Mouse (Mus musculus): ENCODE results near the gene B3gntl1.

The B3gntl1 gene

DNA sequence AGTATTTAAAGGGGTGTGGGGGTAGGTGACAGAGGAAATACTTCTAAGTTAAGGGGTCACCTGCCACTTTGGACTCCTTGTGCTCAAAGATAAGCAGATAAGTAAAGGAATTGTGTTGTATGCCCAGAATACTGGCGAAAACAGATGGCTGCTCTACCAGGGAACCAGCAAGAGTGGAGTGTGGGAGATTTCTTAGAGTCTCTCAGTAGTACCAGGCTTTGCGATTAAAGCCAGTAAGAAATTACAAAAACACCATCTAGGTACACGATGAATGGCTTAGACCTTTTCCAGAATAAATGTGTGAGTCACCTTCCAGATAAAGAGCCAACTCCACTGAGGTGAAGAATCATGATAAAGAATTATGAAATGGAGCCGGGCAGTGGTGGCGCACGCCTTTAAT lies 27.6 kb downstream of the B3gntl1 start:
- DNase-seq, result no peak

DNA sequence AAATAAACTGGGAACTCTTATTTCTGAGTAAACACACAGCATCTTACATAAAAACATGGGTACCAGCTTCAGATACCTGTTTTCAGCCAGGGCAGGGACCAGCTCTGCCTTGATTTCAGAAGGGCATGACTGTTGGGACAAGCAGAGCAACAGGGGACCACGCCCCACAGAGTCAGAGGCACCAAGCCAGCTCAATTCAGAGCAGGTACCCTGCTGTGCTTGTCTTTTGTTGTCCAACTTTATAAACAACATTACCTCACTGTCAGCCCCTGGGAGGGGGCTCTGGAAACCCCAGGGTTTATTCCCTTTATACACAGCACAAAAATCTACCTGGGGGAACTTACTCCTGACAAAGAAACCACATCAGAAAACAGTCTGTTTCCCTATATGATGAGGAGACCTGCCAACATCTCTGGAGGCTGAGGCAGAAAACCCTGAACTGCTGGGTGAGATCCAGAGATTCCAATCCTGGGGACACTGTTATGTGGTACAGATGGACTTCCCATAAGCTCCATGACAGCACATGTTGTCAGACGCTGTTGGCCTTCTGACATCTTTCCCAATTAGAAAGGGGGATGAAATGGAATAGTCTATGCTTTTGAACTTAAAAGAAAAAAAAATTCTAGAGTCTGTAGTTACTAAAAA lies 31.3 kb downstream of the B3gntl1 start:
- DNase-seq, result peak; percentile 44

GRCm38 (mm10) chr11:121636646-121637045 lies 36.3 kb downstream of the B3gntl1 start:
- DNase-seq, result no peak

- no peak for DNase-seq
Observed at GRCm38 (mm10) chr11:121631410-121631809, 41.5 kb downstream of the B3gntl1 start.

DNA sequence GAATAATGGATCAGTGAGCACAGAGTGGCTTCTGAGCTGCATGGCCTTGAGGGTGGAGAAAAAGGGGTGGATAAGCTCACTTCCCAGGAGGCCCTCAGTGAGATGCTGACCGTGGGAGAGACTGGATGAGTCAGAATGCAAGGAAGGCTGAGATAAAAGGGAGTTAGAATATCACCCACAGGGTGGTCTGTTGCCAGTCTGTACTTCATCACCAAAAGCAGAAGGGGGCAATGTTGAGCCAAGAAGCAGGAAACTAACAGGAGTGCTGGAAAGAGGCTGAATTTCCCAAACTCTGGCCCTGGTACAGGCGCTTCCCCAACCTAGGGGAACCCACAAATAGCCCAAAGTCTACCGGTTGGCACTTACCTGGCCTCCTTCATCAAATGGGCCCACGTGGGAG lies 42.5 kb downstream of the B3gntl1 start:
- DNase-seq, result no peak

DNA sequence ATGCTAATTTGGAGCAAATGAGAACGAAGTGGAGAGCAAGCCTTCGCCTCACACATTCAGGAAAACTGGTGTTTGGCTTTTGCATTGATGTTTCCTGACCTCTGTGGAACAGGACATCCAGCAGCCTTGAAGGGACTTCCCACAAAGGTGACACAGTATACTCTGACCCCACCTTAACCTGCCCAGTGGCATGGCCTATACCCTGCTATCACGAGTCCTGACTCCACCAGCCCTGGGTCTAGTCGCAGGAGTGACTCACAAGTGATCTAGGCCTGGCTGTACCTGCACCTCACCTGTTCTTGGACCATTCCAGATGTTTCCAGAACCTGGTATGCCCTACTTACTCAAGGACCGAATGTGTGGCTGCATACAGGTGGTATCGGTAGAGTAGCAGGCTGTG lies 43.4 kb downstream of the B3gntl1 start:
- DNase-seq, result no peak

- no peak for DNase-seq
Observed at GRCm38 (mm10) chr11:121627521-121627920, 45.4 kb downstream of the B3gntl1 start.

DNA sequence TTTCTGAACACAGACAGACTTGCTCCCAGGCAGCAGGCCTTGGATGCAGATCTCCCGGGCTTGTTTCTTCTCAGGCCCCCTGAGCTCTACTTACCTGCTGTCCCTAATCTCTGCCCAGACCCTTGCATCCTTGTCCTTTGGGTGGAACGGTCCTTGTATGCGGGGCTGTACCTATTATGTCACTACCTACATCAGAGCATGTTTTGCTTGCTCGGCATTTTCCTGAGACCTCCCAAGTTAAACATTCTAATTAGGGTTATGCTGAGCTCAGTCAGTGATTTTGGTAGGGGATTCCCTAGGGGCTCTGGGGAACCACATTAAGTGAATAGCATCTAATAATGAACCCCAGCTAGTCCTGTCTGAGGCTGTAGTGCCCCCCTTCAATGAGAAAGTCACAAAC lies 47.9 kb downstream of the B3gntl1 start:
- DNase-seq, result no peak

DNA sequence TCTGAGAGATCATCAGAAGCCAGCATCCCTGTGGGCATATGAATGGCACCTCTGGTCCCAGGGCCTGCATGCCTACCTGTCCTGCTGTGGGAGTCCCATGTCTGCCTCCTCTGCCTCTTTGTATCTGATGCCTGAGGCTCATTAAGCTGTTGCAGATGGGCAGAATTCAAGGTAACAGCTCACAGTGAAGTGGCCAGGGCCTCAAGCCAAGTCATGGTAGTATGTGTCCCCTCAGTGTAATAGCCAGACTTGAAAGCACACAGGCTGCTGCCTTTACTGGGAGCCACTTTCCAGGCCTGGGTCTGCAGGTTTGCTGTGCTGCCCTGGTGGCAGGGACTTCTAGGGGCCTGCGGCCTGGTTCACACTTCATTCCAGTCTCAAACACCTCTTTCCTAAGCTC lies 55.6 kb downstream of the B3gntl1 start:
- DNase-seq, result no peak

GRCm38 (mm10) chr11:121616501-121616900 lies 56.5 kb downstream of the B3gntl1 start:
- no peak for DNase-seq

- DNase-seq, result no peak
Observed at GRCm38 (mm10) chr11:121615961-121616485, 56.9 kb downstream of the B3gntl1 start.

DNA sequence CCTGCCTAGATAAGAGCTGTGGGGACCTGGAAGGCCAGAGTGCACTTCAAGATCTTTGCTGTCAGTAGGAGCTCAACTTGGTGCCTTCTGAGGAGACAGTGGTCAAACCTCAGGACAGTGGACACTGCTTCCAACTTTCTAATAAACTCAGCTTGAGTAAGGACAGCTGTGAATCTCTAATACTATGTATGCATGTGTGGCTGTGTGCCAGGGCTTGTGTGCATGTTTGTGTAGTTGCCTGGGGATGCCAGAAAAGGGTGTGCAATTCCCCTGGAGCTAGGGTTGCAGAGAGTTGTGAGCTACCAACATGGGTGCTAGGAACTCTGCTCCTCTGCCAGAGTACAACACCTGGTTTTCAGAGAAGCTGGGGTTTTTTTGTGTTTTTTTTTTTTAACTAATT lies 62.0 kb downstream of the B3gntl1 start:
- no peak for DNase-seq

- DNase-seq, result no peak
Observed at GRCm38 (mm10) chr11:121605604-121606003, 67.3 kb downstream of the B3gntl1 start.

GRCm38 (mm10) chr11:121601422-121601821 lies 71.5 kb downstream of the B3gntl1 start:
- no peak for DNase-seq

DNA sequence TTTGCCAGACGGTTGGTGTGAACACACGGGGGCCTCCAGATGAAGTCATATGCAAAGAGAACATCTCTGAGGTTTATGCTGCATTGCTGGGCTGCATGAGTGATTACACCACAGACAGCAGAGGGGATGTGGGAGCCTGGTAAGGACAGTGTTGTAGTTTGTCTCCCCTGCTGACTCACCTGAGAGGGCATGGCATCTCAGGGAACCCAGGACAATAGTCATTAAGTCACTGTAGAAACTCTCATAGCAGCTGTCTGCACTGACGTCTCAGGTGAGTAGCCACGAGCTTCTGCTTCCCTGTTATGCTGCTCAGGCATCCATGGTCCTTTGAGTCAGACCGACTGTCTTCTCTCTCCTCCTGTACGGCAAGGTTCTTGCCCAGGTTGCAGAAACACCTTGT lies 75.7 kb downstream of the B3gntl1 start:
- DNase-seq, result no peak

GRCm38 (mm10) chr11:121581856-121582255 lies 91.1 kb downstream of the B3gntl1 start:
- no peak for DNase-seq
